Mouse (Mus musculus) neural tube, embryonic 12.5 days (tissue): ENCODE results near the gene Rnaseh2a. TPM values are rescaled to one million over a fixed set of nuclear protein-coding genes. Genes with fewer than 3 reads are reported as not detected.
"Not testable (repeated sequence)": the region's sequence is repeated elsewhere in the genome, so short reads cannot be mapped to it uniquely, and the experiment has no call there.

ENCODE experiments used
- ATAC-seq: fragments of 200-750 bp; cut with Nextera tagmentation; 2 replicates; pipeline ENCODE4 v1.8.0; 2017; ENCODE audit warnings: low read depth, mild to moderate bottlenecking, moderate TSS enrichment, moderate library complexity; ENCODE audit not compliant: low FRiP score
- H3K27ac ChIP-seq: fragments of 300-500 bp; sonication (generic); 2 replicates; pipeline ENCODE4 v1.5.1; 2016
- H3K27me3 ChIP-seq: fragments of 300-500 bp; sonication (generic); replicated peaks from 2 replicates; pipeline ENCODE4 v1.6.1; 2016; ENCODE audit warnings: mild to moderate bottlenecking
- H3K36me3 ChIP-seq: fragments of 300-500 bp; sonication (generic); 2 replicates; pipeline ENCODE4 v1.6.1; 2016; ENCODE audit warnings: mild to moderate bottlenecking
- H3K4me1 ChIP-seq: fragments of 300-500 bp; sonication (generic); 2 replicates; pipeline ENCODE4 v1.6.1; 2016
- H3K4me2 ChIP-seq: fragments of 300-500 bp; sonication (generic); replicated peaks from 2 replicates; pipeline ENCODE4 v1.6.1; 2016; ENCODE audit warnings: mild to moderate bottlenecking
- H3K4me3 ChIP-seq: fragments of 300-500 bp; sonication (generic); 2 replicates; pipeline ENCODE4 v1.5.1; 2016
- H3K9ac ChIP-seq: fragments of 300-500 bp; sonication (generic); 2 replicates; pipeline ENCODE4 v1.6.1; 2016; ENCODE audit warnings: mild to moderate bottlenecking
- H3K9me3 ChIP-seq: fragments of 300-500 bp; sonication (generic); 2 replicates; pipeline ENCODE4 v1.6.1; 2016; ENCODE audit warnings: mild to moderate bottlenecking
- WGBS: fragments of 180-500 bp; shearing (Covaris S2); methylation state at CpG from one replicate; pipeline ENCODE4 v1.1.7; 2016; 5-methylcytosine and 5-hydroxymethylcytosine counted together
- polyA plus RNA-seq: library from polyadenylated mRNA; unstranded; fragments of >200 nt; fragmentation: Nextera tagmentation; extraction: Ambion mirVana; gene quantifications from 2 replicates; pipeline ENCODE4 v1.2.1, GENCODE M21; 2016

Rnaseh2a gene
- polyA plus RNA-seq, 1 experiment from 2014 or later = 78.4 TPM

DNA sequence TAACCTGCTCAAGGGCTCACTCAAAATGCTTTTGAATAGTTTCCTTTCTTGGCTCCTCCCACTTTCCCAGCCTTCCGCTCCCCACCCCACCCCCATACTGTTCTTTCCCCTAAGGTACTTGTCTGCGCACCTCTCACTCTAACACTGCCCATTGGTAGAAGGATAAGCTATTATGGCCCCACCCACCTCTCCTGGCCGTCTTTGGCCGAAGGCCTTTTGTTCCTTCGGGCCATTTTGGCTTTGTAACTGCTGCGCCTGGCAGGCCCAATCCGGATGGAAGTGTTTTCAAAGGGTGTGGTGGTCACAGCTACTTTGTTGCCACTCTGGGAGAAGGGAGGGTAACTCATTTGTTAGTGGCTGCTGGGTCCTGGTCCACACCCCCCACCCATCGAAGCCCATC, 54.3 kb downstream of the Rnaseh2a start:
- no peaks in the 10 kb centered on the region for H3K9me3 ChIP-seq
- no peak overlapping the region for H3K4me3 ChIP-seq
- no peak overlapping the region for H3K27ac ChIP-seq
- WGBS = 86% methylated on average over 8 of the region's 8 CpGs
- H3K36me3 ChIP-seq = peaks cover 81% of the 10 kb centered on the region
- no peak overlapping the region for H3K4me2 ChIP-seq
- H3K4me1 ChIP-seq = peaks cover 9% of the 10 kb centered on the region
- no peak for ATAC-seq
- H3K9ac ChIP-seq = no peak overlapping the region
- peaks cover 93% of the 10 kb centered on the region for H3K27me3 ChIP-seq

DNA sequence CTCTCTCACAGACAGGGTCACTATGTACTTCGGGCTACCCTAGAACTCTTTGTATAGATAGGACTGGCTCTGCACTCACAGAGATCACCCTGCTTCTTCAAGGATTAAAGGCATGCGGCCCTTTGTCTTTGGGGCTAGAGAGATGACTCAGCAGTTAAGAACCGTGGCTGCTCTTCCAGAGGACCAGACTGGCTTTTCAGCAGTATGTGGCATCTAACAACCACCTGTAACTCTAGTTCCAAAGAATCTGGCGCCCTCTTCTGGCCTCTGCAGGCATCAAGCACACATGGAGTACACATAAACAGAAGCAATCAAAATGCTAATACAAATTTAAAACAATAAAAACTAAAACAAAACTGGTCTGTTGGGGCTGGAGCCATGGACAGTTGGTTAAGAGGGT, 55.6 kb downstream of the Rnaseh2a start:
- H3K27ac ChIP-seq = no peak overlapping the region
- 37% methylated on average over 4 of the region's 4 CpGs for WGBS
- peaks cover 92% of the 10 kb centered on the region for H3K27me3 ChIP-seq
- peaks cover 15% of the 10 kb centered on the region for H3K4me1 ChIP-seq
- H3K36me3 ChIP-seq = peaks cover 75% of the 10 kb centered on the region
- no peak overlapping the region for H3K9ac ChIP-seq
- no peaks in the 10 kb centered on the region for H3K9me3 ChIP-seq
- no peak for ATAC-seq
- H3K4me3 ChIP-seq = no peak overlapping the region
- no peak overlapping the region for H3K4me2 ChIP-seq

DNA sequence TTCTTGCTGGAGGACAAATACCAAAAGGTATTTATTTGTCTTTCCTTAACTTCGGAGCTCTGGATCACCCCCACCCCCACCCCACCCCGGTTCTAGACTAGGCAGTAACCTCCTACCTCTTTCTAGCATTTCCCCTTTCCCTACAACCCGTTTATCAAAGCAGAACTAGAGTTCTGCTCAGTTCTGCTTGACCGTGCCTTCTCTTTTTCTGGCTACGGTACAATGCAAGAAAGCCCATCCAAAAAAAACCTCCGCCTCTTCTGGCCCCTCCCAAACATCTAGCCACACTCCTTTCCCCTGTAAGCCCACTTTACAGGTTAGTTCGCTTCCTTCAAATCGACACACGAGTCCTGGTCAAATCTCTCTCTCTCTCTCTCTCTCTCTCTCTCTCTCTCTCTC, 56.1 kb downstream of the Rnaseh2a start:
- Histone ChIP-seq H3K4me2 (peak overlapping the region; percentile 57), H3K9ac (0 out of 2 replicates have a peak overlapping the region, but pooled peaks have one; percentile 8), H3K27me3 (peaks cover 93% of the 10 kb centered on the region), H3K9me3 (no peaks in the 10 kb centered on the region), H3K4me1 (peaks cover 19% of the 10 kb centered on the region), H3K27ac (no peak overlapping the region), H3K36me3 (peaks cover 72% of the 10 kb centered on the region), H3K4me3 (peak overlapping the region; percentile 25)
- 19% methylated on average over 9 of the region's 9 CpGs for WGBS
- ATAC-seq = no peak

DNA sequence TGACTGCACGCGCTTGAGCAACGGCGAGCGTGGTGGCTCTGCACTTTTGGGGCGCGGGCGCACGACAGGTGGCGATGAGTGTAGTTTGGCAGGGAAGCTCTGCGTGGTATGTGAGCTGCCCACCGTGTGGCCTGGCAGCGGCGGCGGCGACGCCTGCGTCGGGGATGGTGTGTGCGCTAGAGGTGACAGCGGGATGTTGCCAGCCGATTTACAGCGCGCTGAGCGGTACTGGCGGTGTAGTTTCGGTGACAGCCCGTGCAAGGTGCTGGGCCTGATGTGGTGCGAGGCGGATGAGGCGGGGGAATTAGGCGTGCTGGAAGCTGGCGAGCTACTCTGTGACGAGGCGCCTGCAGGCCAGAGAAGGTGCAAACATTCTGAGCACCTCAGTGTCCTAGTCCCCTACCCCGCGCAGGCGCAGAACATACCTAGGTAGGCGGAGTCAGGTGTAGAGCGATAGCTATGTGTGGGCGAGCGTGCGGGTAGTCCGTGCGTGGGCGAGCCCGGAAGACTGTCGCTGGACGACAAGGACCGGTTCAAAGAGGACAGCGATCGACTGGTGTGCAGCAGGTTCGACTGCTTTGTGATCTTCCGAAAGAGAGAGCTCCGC, 56.6 kb downstream of the Rnaseh2a start:
- no peak for ATAC-seq
- 2% methylated on average over 55 of the region's 55 CpGs for WGBS

GRCm38 (mm10) chr8:84912391-84912790, 57.2 kb downstream of the Rnaseh2a start:
- peaks cover 19% of the 10 kb centered on the region for H3K4me1 ChIP-seq
- 0 out of 2 replicates have a peak overlapping the region, but pooled peaks have one; percentile 25 for H3K4me3 ChIP-seq
- no peak overlapping the region for H3K27ac ChIP-seq
- H3K4me2 ChIP-seq = peak overlapping the region; percentile 57
- no peak overlapping the region for H3K9ac ChIP-seq
- WGBS = 21% methylated on average over 27 of the region's 27 CpGs
- peaks cover 81% of the 10 kb centered on the region for H3K27me3 ChIP-seq
- peaks cover 64% of the 10 kb centered on the region for H3K36me3 ChIP-seq
- ATAC-seq = no peak
- H3K9me3 ChIP-seq = no peaks in the 10 kb centered on the region

More for the DNA sequence above, 56.6 kb downstream of the Rnaseh2a start:
- Histone ChIP-seq H3K4me3 (peak overlapping the region; percentile 25), H3K27me3 (peaks cover 87% of the 10 kb centered on the region), H3K36me3 (peaks cover 70% of the 10 kb centered on the region), H3K4me1 (peaks cover 19% of the 10 kb centered on the region), H3K9ac (0 out of 2 replicates have a peak overlapping the region, but pooled peaks have one; percentile 8), H3K9me3 (no peaks in the 10 kb centered on the region), H3K27ac (no peak overlapping the region), H3K4me2 (peak overlapping the region; percentile 57)

DNA sequence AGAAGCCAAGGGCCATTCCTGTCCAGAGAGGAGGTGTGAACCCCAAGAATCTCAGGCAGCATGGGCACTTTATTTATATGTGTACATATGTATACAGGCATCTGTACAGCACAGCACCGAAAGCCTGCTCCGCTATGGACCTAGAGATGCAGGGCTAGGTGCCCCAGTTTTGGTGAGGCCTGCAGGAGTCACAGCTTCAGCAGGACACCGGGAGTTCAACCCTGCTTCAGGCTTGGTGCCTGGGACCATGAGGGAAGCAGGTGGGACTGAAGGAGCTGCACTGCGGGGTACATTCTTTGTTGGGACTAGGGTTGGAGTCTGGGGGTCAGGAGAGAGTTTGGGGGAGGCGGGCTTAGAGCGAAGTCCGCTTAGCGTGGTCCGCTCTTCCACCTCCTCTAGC, 57.7 kb downstream of the Rnaseh2a start:
- Histone ChIP-seq H3K9me3 (no peaks in the 10 kb centered on the region), H3K36me3 (peaks cover 60% of the 10 kb centered on the region), H3K4me1 (peaks cover 19% of the 10 kb centered on the region), H3K27me3 (peaks cover 78% of the 10 kb centered on the region), H3K9ac (no peak overlapping the region), H3K4me2 (no peak overlapping the region), H3K27ac (no peak overlapping the region), H3K4me3 (no peak overlapping the region)
- ATAC-seq = no peak
- 80% methylated on average over 9 of the region's 9 CpGs for WGBS

GRCm38 (mm10) chr8:84910551-84910950, 59.0 kb downstream of the Rnaseh2a start:
- Histone ChIP-seq H3K4me2 (no peak overlapping the region), H3K9ac (no peak overlapping the region), H3K27ac (no peak overlapping the region), H3K4me3 (no peak overlapping the region), H3K9me3 (no peaks in the 10 kb centered on the region), H3K27me3 (peaks cover 66% of the 10 kb centered on the region), H3K4me1 (peaks cover 19% of the 10 kb centered on the region), H3K36me3 (peaks cover 47% of the 10 kb centered on the region)
- WGBS = 85% methylated on average over 6 of the region's 6 CpGs
- no peak for ATAC-seq

DNA sequence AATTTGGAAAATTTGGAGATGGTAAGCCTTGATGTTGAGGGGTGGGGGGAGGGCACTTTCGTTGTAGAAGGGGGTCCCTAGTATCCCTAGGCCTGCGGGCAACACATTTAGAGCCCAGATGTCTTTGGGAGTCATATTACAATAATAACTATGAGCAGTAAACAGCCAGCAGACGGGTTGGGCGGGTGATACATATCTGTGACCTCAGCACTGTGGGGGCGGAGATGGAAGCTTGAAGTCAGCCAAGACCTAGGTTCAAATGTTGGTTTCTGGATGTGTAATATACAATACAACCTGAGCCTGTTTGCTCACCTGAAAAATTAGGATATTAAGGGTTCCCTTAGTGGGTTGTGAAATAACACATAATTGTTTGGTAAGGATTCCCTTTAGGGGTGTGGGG, 59.6 kb downstream of the Rnaseh2a start:
- H3K36me3 ChIP-seq = peaks cover 41% of the 10 kb centered on the region
- H3K4me1 ChIP-seq = peaks cover 19% of the 10 kb centered on the region
- 75% methylated on average over 5 of the region's 5 CpGs for WGBS
- H3K27me3 ChIP-seq = peaks cover 60% of the 10 kb centered on the region
- no peak for ATAC-seq
- no peaks in the 10 kb centered on the region for H3K9me3 ChIP-seq
- H3K27ac ChIP-seq = no peak overlapping the region
- H3K4me2 ChIP-seq = no peak overlapping the region
- no peak overlapping the region for H3K4me3 ChIP-seq
- H3K9ac ChIP-seq = no peak overlapping the region

DNA sequence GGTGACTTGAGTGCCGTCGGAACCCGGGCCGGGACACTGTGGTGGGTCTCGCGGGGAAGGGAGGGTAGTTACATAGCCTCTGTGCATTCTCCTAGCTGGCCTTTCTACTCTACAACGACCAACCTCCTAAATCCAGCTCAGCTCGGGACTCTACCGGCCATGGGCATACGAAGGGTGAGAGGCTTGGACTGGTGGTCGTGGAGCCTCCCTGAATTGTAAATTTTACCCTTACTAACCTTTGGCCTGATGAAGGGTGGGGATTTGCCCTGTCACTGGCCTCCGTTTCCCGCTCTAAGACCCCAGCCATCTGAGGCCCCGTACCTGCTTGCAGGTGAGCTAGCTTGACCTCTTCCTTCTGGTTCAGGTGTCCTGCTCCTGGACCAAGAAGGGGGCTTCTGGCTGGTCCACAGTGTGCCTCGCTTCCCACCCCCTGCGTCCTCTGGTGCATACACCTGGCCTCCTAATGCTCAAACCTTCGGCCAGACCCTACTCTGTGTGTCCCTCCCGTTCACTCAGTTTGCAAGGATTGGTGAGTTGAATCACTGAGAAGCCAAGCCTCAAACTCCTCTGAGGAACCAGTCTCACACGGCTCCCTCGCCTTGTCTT, 60.3 kb downstream of the Rnaseh2a start:
- peaks cover 19% of the 10 kb centered on the region for H3K4me1 ChIP-seq
- peak overlapping the region; percentile 57; the same call in 1 of the 2 replicates for H3K9ac ChIP-seq
- H3K9me3 ChIP-seq = no peaks in the 10 kb centered on the region
- H3K4me2 ChIP-seq = peak overlapping the region; percentile 69
- 47% methylated on average over 20 of the region's 20 CpGs for WGBS
- ATAC-seq = peak; percentile 16
- peaks cover 53% of the 10 kb centered on the region for H3K27me3 ChIP-seq
- peak overlapping the region; percentile 48 for H3K4me3 ChIP-seq
- H3K27ac ChIP-seq = no peak overlapping the region
- peaks cover 34% of the 10 kb centered on the region for H3K36me3 ChIP-seq

- WGBS = under 1% methylated on average over 45 of the region's 45 CpGs
- Histone ChIP-seq H3K27ac (no peak within 1 kb of the TSS), H3K27me3 (peaks cover 46% of the 10 kb centered on the region)
Measured at GRCm38 (mm10) chr8:84908421-84909161, 61.0 kb downstream of the Rnaseh2a start, which contains the start of gene Dnase2a. Dnase2a (plus strand) TSS chr8:84908560.

DNA sequence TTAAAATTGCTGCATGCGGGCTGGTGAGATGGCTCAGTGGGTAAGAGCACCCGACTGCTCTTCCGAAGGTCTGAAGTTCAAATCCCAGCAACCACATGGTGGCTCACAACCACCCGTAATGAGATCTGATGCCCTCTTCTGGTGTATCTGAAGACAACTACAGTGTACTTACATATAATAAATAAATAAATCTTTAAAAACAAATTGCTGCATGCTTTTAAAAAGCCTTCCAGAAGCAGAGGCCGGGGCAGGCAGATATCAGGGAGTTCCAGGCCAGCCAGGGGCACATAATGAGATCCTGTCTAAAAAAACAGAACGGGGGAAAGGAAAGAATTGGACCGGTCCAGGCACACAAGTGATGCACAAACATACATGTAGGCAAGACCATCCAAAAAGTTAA, 61.6 kb downstream of the Rnaseh2a start:
- peaks cover 23% of the 10 kb centered on the region for H3K4me1 ChIP-seq
- not testable (repeated sequence) for ATAC-seq, H3K9me3 ChIP-seq, H3K27ac ChIP-seq, H3K9ac ChIP-seq
- peak overlapping the region; percentile 48 for H3K4me3 ChIP-seq
- peak overlapping the region; percentile 69 for H3K4me2 ChIP-seq
- peaks cover 40% of the 10 kb centered on the region for H3K27me3 ChIP-seq
- 39% methylated on average over 7 of the region's 7 CpGs for WGBS
- peaks cover 28% of the 10 kb centered on the region for H3K36me3 ChIP-seq

More at GRCm38 (mm10) chr8:84908421-84909161, 61.0 kb downstream of the Rnaseh2a start, which contains the start of gene Dnase2a:
- Histone ChIP-seq H3K4me1 (peaks cover 21% of the 10 kb centered on the region), H3K36me3 (peaks cover 30% of the 10 kb centered on the region), H3K9ac (peak within 1 kb of the TSS; percentile 57; the same call in 1 of the 2 replicates), H3K4me3 (peak within 1 kb of the TSS; percentile 48), H3K9me3 (no peaks in the 10 kb centered on the region), H3K4me2 (peak within 1 kb of the TSS; percentile 69)
- peak; percentile 88 for ATAC-seq

DNA sequence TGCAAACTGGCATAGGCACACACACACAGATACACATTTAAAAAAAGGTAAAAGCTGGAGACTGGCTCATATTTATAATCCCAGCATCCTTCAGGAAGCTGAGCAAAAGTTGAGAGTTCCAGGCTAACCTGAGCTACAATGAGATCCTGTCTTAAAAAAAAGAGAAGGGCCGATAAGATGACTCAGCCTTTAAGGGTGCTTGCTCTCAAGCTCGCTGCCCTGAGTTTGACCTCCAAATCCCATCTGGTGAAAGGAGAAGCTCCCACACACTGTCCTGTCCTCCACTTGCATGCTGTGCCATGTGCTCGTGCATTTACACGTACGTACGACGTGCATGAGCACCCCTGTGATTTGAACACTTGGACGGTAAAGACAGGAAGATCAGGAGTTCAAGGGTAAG, 62.1 kb downstream of the Rnaseh2a start:
- H3K9ac ChIP-seq = no peak overlapping the region
- H3K36me3 ChIP-seq = peaks cover 23% of the 10 kb centered on the region
- peaks cover 22% of the 10 kb centered on the region for H3K4me1 ChIP-seq
- H3K9me3 ChIP-seq = no peaks in the 10 kb centered on the region
- H3K27ac ChIP-seq = no peak overlapping the region
- WGBS = 76% methylated on average over 8 of the region's 8 CpGs
- H3K4me2 ChIP-seq = no peak overlapping the region
- ATAC-seq = no peak
- no peak overlapping the region for H3K4me3 ChIP-seq
- H3K27me3 ChIP-seq = peaks cover 39% of the 10 kb centered on the region
